Mouse (Mus musculus): ENCODE results near the gene Polrmt. TPM values are rescaled to one million over a fixed set of nuclear protein-coding genes. Genes with fewer than 3 reads are reported as not detected.

The Polrmt gene
- polyA plus RNA-seq, 1 experiment from 2014 or later: 33.9 TPM

GRCm38 (mm10) chr10:79689178-79689577, 57.2 kb downstream of the Polrmt start:
- Histone ChIP-seq H3K36me3 (peaks cover 47% of the 10 kb centered on the region), H3K4me1 (peaks cover 5% of the 10 kb centered on the region), H3K27me3 (replicated peaks) (no peaks in the 10 kb centered on the region), H3K27ac (no peak overlapping the region), H3K4me3 (replicated peaks) (no peak overlapping the region), H3K9me3 (no peaks in the 10 kb centered on the region), H3K4me2 (no peak overlapping the region), H3K9ac (no peak overlapping the region)
- ATAC-seq (ENCODE audit: insufficient read depth, low FRiP score, low read depth): no peak
- 93% methylated on average over 3 of the region's 3 CpGs for WGBS

- peaks cover 9% of the 10 kb centered on the region for H3K4me1 ChIP-seq
- H3K9ac ChIP-seq: no peak within 1 kb of the TSS
- WGBS: 70% methylated on average over 4 of the region's 4 CpGs
- H3K4me2 ChIP-seq: no peak within 1 kb of the TSS
- H3K36me3 ChIP-seq: peaks cover 47% of the 10 kb centered on the region
- no peak for ATAC-seq (ENCODE audit: insufficient read depth, low FRiP score, low read depth)
- no peak within 1 kb of the TSS for H3K27ac ChIP-seq
- no peaks in the 10 kb centered on the region for H3K27me3 ChIP-seq (replicated peaks)
- no peak within 1 kb of the TSS for H3K4me3 ChIP-seq (replicated peaks)
- no peaks in the 10 kb centered on the region for H3K9me3 ChIP-seq
These were observed 57.7 kb downstream of the Polrmt start, which contains the start of gene Gzmm for GRCm38 (mm10) chr10:79688720-79689119. Gene Gzmm (plus strand): TSS chr10:79689020.

- no peak overlapping the region for H3K4me2 ChIP-seq
- no peak overlapping the region for H3K9ac ChIP-seq
- 95% methylated on average over 6 of the region's 6 CpGs for WGBS
- no peaks in the 10 kb centered on the region for H3K27me3 ChIP-seq (replicated peaks)
- no peaks in the 10 kb centered on the region for H3K9me3 ChIP-seq
- peaks cover 47% of the 10 kb centered on the region for H3K36me3 ChIP-seq
- no peak overlapping the region for H3K27ac ChIP-seq
- ATAC-seq (ENCODE audit: insufficient read depth, low FRiP score, low read depth): no peak
- peaks cover 17% of the 10 kb centered on the region for H3K4me1 ChIP-seq
- H3K4me3 ChIP-seq (replicated peaks): no peak overlapping the region
These were observed 58.9 kb downstream of the Polrmt start for GRCm38 (mm10) chr10:79687513-79687912.

- 87% methylated on average over 1 of the region's 1 CpGs for WGBS
- Histone ChIP-seq H3K4me3 (replicated peaks) (no peak overlapping the region), H3K27me3 (replicated peaks) (no peaks in the 10 kb centered on the region), H3K4me2 (no peak overlapping the region), H3K4me1 (peaks cover 17% of the 10 kb centered on the region), H3K36me3 (peaks cover 47% of the 10 kb centered on the region), H3K9ac (no peak overlapping the region), H3K27ac (no peak overlapping the region), H3K9me3 (no peaks in the 10 kb centered on the region)
- no peak for ATAC-seq (ENCODE audit: insufficient read depth, low FRiP score, low read depth)
These were observed 59.7 kb downstream of the Polrmt start for GRCm38 (mm10) chr10:79686691-79687090.

GRCm38 (mm10) chr10:79686219-79686618, 60.2 kb downstream of the Polrmt start:
- 87% methylated on average over 2 of the region's 2 CpGs for WGBS
- no peak for ATAC-seq (ENCODE audit: insufficient read depth, low FRiP score, low read depth)
- Histone ChIP-seq H3K27ac (no peak overlapping the region), H3K4me3 (replicated peaks) (no peak overlapping the region), H3K36me3 (peaks cover 47% of the 10 kb centered on the region), H3K9ac (no peak overlapping the region), H3K27me3 (replicated peaks) (no peaks in the 10 kb centered on the region), H3K4me2 (no peak overlapping the region), H3K4me1 (peaks cover 18% of the 10 kb centered on the region), H3K9me3 (no peaks in the 10 kb centered on the region)

Other genes with a start within 250 kb of the Polrmt start
- 69.7 and 70.6 TPM in 2 replicates for gene Plpp2, start 212.8 kb downstream of the Polrmt start, polyA plus RNA-seq (2015; fragmentation: Nextera tagmentation; extraction: Ambion mirVana)
- gene Mier2, start 191.4 kb downstream of the Polrmt start, polyA plus RNA-seq (2015; fragmentation: Nextera tagmentation; extraction: Ambion mirVana): 49.2 and 50.1 TPM in 2 replicates
- not detected in 2 replicates for gene Theg, start 159.2 kb downstream of the Polrmt start, polyA plus RNA-seq (2015; fragmentation: Nextera tagmentation; extraction: Ambion mirVana)
- gene C2cd4c, start 132.6 kb downstream of the Polrmt start, polyA plus RNA-seq (2015; fragmentation: Nextera tagmentation; extraction: Ambion mirVana): 0.08 and 0.14 TPM in 2 replicates
- gene Shc2, start 108.7 kb downstream of the Polrmt start, polyA plus RNA-seq (2015; fragmentation: Nextera tagmentation; extraction: Ambion mirVana): 9.1 and 10.6 TPM in 2 replicates
- gene Odf3l2, start 100.8 kb downstream of the Polrmt start, polyA plus RNA-seq (2015; fragmentation: Nextera tagmentation; extraction: Ambion mirVana): not detected in 2 replicates
- 36.4 and 41.1 TPM in 2 replicates for gene Madcam1, start 82.0 kb downstream of the Polrmt start, polyA plus RNA-seq (2015; fragmentation: Nextera tagmentation; extraction: Ambion mirVana)
- gene Tpgs1, start 77.2 kb downstream of the Polrmt start, polyA plus RNA-seq (2015; fragmentation: Nextera tagmentation; extraction: Ambion mirVana): 58.2 and 59.3 TPM in 2 replicates
- 107 and 108 TPM in 2 replicates for gene Cdc34, start 64.4 kb downstream of the Polrmt start, polyA plus RNA-seq (2015; fragmentation: Nextera tagmentation; extraction: Ambion mirVana)
- gene Gzmm, start 57.6 kb downstream of the Polrmt start, polyA plus RNA-seq (2015; fragmentation: Nextera tagmentation; extraction: Ambion mirVana): 0.40 and 0.57 TPM in 2 replicates
- 1,050 and 1,128 TPM in 2 replicates for gene Bsg, start 42.1 kb downstream of the Polrmt start, polyA plus RNA-seq (2015; fragmentation: Nextera tagmentation; extraction: Ambion mirVana)
- 0.08 and 0.14 TPM in 2 replicates for gene Hcn2, start 29.9 kb downstream of the Polrmt start, polyA plus RNA-seq (2015; fragmentation: Nextera tagmentation; extraction: Ambion mirVana)
- 0.31 and 0.36 TPM in 2 replicates for gene Fgf22, start 8.5 kb upstream of the Polrmt start, polyA plus RNA-seq (2015; fragmentation: Nextera tagmentation; extraction: Ambion mirVana)
- gene Rnf126, start 20.4 kb upstream of the Polrmt start, polyA plus RNA-seq (2015; fragmentation: Nextera tagmentation; extraction: Ambion mirVana): 87.8 and 88.1 TPM in 2 replicates
- 14.8 and 15.5 TPM in 2 replicates for gene Fstl3, start 30.7 kb upstream of the Polrmt start, polyA plus RNA-seq (2015; fragmentation: Nextera tagmentation; extraction: Ambion mirVana)
- gene Prss57, start 44.4 kb upstream of the Polrmt start, polyA plus RNA-seq (2015; fragmentation: Nextera tagmentation; extraction: Ambion mirVana): 0.23 and 0.31 TPM in 2 replicates
- gene Palm, start 47.0 kb upstream of the Polrmt start, polyA plus RNA-seq (2015; fragmentation: Nextera tagmentation; extraction: Ambion mirVana): 53.3 and 54.1 TPM in 2 replicates
- 50.0 and 67.2 TPM in 2 replicates for gene Misp, start 74.4 kb upstream of the Polrmt start, polyA plus RNA-seq (2015; fragmentation: Nextera tagmentation; extraction: Ambion mirVana)
- gene Ptbp1, start 107.8 kb upstream of the Polrmt start, polyA plus RNA-seq (2015; fragmentation: Nextera tagmentation; extraction: Ambion mirVana): 295 and 299 TPM in 2 replicates
- gene Prtn3, start 127.9 kb upstream of the Polrmt start, polyA plus RNA-seq (2015; fragmentation: Nextera tagmentation; extraction: Ambion mirVana): 5.2 and 10.6 TPM in 2 replicates
- gene Plppr3, start 128.1 kb upstream of the Polrmt start, polyA plus RNA-seq (2015; fragmentation: Nextera tagmentation; extraction: Ambion mirVana): 32.9 and 36.1 TPM in 2 replicates
- gene Elane, start 139.7 kb upstream of the Polrmt start, polyA plus RNA-seq (2015; fragmentation: Nextera tagmentation; extraction: Ambion mirVana): 3.8 and 11.1 TPM in 2 replicates
- gene Cfd, start 144.3 kb upstream of the Polrmt start, polyA plus RNA-seq (2015; fragmentation: Nextera tagmentation; extraction: Ambion mirVana): not detected in 2 replicates
- gene Med16, start 162.3 kb upstream of the Polrmt start, polyA plus RNA-seq (2015; fragmentation: Nextera tagmentation; extraction: Ambion mirVana): 43.6 and 47.8 TPM in 2 replicates
- gene Gm26602, start 164.3 kb upstream of the Polrmt start, polyA plus RNA-seq (2015; fragmentation: Nextera tagmentation; extraction: Ambion mirVana): 4.4 and 13.3 TPM in 2 replicates
- gene Kiss1r, start 170.4 kb upstream of the Polrmt start, polyA plus RNA-seq (2015; fragmentation: Nextera tagmentation; extraction: Ambion mirVana): 0.83 and 0.94 TPM in 2 replicates
- gene R3hdm4, start 174.6 kb upstream of the Polrmt start, polyA plus RNA-seq (2015; fragmentation: Nextera tagmentation; extraction: Ambion mirVana): 137 and 140 TPM in 2 replicates
- gene Arid3a, start 180.5 kb upstream of the Polrmt start, polyA plus RNA-seq (2015; fragmentation: Nextera tagmentation; extraction: Ambion mirVana): 9.8 and 10.0 TPM in 2 replicates
- gene Wdr18, start 213.6 kb upstream of the Polrmt start, polyA plus RNA-seq (2015; fragmentation: Nextera tagmentation; extraction: Ambion mirVana): 86.0 and 86.2 TPM in 2 replicates
- gene Grin3b, start 224.1 kb upstream of the Polrmt start, polyA plus RNA-seq (2015; fragmentation: Nextera tagmentation; extraction: Ambion mirVana): 0.27 and 0.34 TPM in 2 replicates
- gene Tmem259, start 237.7 kb upstream of the Polrmt start, polyA plus RNA-seq (2015; fragmentation: Nextera tagmentation; extraction: Ambion mirVana): 20.6 and 21.3 TPM in 2 replicates
- gene Cnn2, start 242.0 kb upstream of the Polrmt start, polyA plus RNA-seq (2015; fragmentation: Nextera tagmentation; extraction: Ambion mirVana): 274 and 279 TPM in 2 replicates
- gene Abca7, start 249.9 kb upstream of the Polrmt start, polyA plus RNA-seq (2015; fragmentation: Nextera tagmentation; extraction: Ambion mirVana): 4.2 and 4.8 TPM in 2 replicates